Mouse (Mus musculus) lung, embryonic 15.5 days (tissue): ENCODE results near the gene Ablim2. TPM values are rescaled to one million over a fixed set of nuclear protein-coding genes. Genes with fewer than 3 reads are reported as not detected.

Experiments used
- ATAC-seq: fragments of 200-750 bp; cut with Nextera tagmentation; 2 replicates; pipeline ENCODE4 v1.8.0; 2017; ENCODE audit warnings: moderate number of reproducible peaks, borderline replicate concordance; ENCODE audit not compliant: low FRiP score, low TSS enrichment; ENCODE audit errors: extremely low read depth
- H3K27ac ChIP-seq: fragments of 300-500 bp; sonication (generic); 2 replicates; pipeline ENCODE4 v1.5.1; 2015; ENCODE audit warnings: moderate library complexity, mild to moderate bottlenecking, inconsistent platforms
- H3K27me3 ChIP-seq: fragments of 300-500 bp; sonication (generic); 2 replicates; pipeline ENCODE4 v1.6.1; 2015; ENCODE audit warnings: inconsistent platforms
- H3K36me3 ChIP-seq: fragments of 300-500 bp; sonication (generic); 2 replicates; pipeline ENCODE4 v1.6.1; 2015; ENCODE audit warnings: inconsistent platforms
- H3K4me1 ChIP-seq: fragments of 300-500 bp; sonication (generic); 2 replicates; pipeline ENCODE4 v1.6.1; 2015; ENCODE audit warnings: inconsistent platforms
- H3K4me2 ChIP-seq: fragments of 300-500 bp; sonication (generic); 2 replicates; pipeline ENCODE4 v1.6.1; 2015; ENCODE audit warnings: inconsistent platforms, mild to moderate bottlenecking, moderate library complexity
- H3K4me3 ChIP-seq: fragments of 300-500 bp; sonication (generic); 2 replicates; pipeline ENCODE4 v1.5.1; 2015; ENCODE audit warnings: mild to moderate bottlenecking, inconsistent platforms
- H3K9ac ChIP-seq: fragments of 300-500 bp; sonication (generic); 2 replicates; pipeline ENCODE4 v1.6.1; 2015; ENCODE audit warnings: inconsistent platforms
- H3K9me3 ChIP-seq: fragments of 300-500 bp; sonication (generic); 2 replicates; pipeline ENCODE4 v1.6.1; 2016; ENCODE audit warnings: inconsistent platforms
- WGBS: fragments of 180-500 bp; shearing (Covaris S2); methylation state at CpG from one replicate; pipeline ENCODE4 v1.1.7; 2015; 5-methylcytosine and 5-hydroxymethylcytosine counted together
- polyA plus RNA-seq: library from polyadenylated mRNA; unstranded; fragments of >200 nt; fragmentation: Nextera tagmentation; extraction: Ambion mirVana; gene quantifications from 2 replicates; pipeline ENCODE4 v1.2.1, GENCODE M21; 2015

The Ablim2 gene
- polyA plus RNA-seq, 1 experiment from 2014 or later = 0.27 TPM

DNA sequence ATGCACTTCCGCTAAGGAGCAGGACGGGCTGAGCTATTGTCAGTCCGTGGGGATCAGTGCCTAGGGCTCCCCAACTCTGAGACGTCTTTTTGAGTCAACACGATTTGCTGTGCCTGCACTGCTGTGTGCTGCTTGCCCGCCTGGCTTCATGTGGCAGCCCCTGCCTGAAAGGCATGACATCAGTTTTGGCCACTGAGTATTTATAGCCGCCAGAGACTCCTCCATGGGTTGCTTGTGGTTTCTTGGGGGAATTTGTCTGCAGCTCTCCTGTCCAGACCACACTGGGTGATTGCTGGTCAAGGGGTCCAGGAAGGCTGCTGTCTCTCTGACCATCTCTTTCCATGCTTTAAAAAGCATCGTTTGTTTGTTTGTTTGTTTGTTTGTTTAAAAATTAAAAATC lies 147.6 kb downstream of the Ablim2 start:
- 51% methylated on average over 8 of the region's 8 CpGs for WGBS
- peaks cover 81% of the 10 kb centered on the region for H3K4me1 ChIP-seq
- no peaks in the 10 kb centered on the region for H3K27me3 ChIP-seq
- no peak overlapping the region for H3K9ac ChIP-seq
- ATAC-seq = no peak
- H3K4me3 ChIP-seq = no peak overlapping the region
- H3K27ac ChIP-seq = no peak overlapping the region
- no peaks in the 10 kb centered on the region for H3K9me3 ChIP-seq
- no peak overlapping the region for H3K4me2 ChIP-seq
- no peaks in the 10 kb centered on the region for H3K36me3 ChIP-seq

- Histone ChIP-seq H3K36me3 (peaks cover 3% of the 10 kb centered on the region; the same call in 1 of the 2 replicates), H3K27ac (peak overlapping the region; percentile 34; the same call in 1 of the 2 replicates), H3K9me3 (no peaks in the 10 kb centered on the region), H3K4me2 (no peak overlapping the region), H3K9ac (no peak overlapping the region), H3K27me3 (no peaks in the 10 kb centered on the region), H3K4me3 (no peak overlapping the region), H3K4me1 (peaks cover 67% of the 10 kb centered on the region)
- ATAC-seq = no peak; the same call in 1 of the 2 replicates
- 30% methylated on average over 4 of the region's 4 CpGs for WGBS
These were observed 149.4 kb downstream of the Ablim2 start for GRCm38 (mm10) chr5:35907090-35907489.

- 16% methylated on average over 15 of the region's 15 CpGs for WGBS
- ATAC-seq = peak; percentile 86
- Histone ChIP-seq H3K9ac (no peak overlapping the region), H3K4me2 (peak overlapping the region; percentile 28), H3K9me3 (no peaks in the 10 kb centered on the region), H3K27ac (peak overlapping the region; percentile 72), H3K4me1 (peaks cover 67% of the 10 kb centered on the region), H3K27me3 (no peaks in the 10 kb centered on the region), H3K4me3 (no peak overlapping the region), H3K36me3 (peaks cover 3% of the 10 kb centered on the region; the same call in 1 of the 2 replicates)
These were observed 150.2 kb downstream of the Ablim2 start for GRCm38 (mm10) chr5:35907633-35908426.

- 37% methylated on average over 13 of the region's 13 CpGs for WGBS
- ATAC-seq = no peak
- Histone ChIP-seq H3K27me3 (no peaks in the 10 kb centered on the region), H3K4me3 (no peak overlapping the region), H3K27ac (peak overlapping the region; percentile 72), H3K9ac (no peak overlapping the region), H3K36me3 (peaks cover 3% of the 10 kb centered on the region; the same call in 1 of the 2 replicates), H3K4me1 (peaks cover 60% of the 10 kb centered on the region), H3K9me3 (no peaks in the 10 kb centered on the region), H3K4me2 (0 out of 2 replicates have a peak overlapping the region, but pooled peaks have one; percentile 9)
These were observed 151.2 kb downstream of the Ablim2 start for GRCm38 (mm10) chr5:35908626-35909443.

GRCm38 (mm10) chr5:35915629-35916300 lies 158.1 kb downstream of the Ablim2 start:
- peaks cover 56% of the 10 kb centered on the region for H3K4me1 ChIP-seq
- H3K27ac ChIP-seq = no peak overlapping the region

DNA sequence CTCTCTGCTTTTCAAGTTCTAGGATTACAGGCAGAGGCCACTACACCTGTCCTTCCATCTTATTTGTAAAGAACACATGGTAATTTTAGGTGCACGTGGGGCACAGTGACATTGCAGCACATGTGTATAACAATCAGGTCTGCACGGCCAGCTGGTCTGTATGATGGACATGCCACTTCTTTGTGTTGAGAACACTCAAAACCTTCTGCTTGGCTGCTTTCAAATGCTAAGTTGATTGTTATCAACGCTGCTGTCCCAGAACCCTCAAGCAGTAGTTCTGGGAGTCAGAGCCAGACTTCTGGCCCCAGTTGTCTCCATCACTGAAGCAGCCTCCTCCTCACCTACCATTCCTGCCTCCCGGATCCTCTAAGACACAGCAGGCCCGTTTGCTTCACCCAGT lies 159.0 kb downstream of the Ablim2 start:
- Histone ChIP-seq H3K4me3 (no peak overlapping the region), H3K4me2 (no peak overlapping the region), H3K9ac (no peak overlapping the region), H3K27ac (no peak overlapping the region), H3K36me3 (peaks cover 3% of the 10 kb centered on the region; the same call in 1 of the 2 replicates), H3K27me3 (no peaks in the 10 kb centered on the region), H3K4me1 (peaks cover 64% of the 10 kb centered on the region), H3K9me3 (no peaks in the 10 kb centered on the region)
- no peak for ATAC-seq
- 77% methylated on average over 5 of the region's 5 CpGs for WGBS

More at GRCm38 (mm10) chr5:35915629-35916300, 158.1 kb downstream of the Ablim2 start:
- H3K4me3 ChIP-seq = no peak overlapping the region
- H3K36me3 ChIP-seq = peaks cover 3% of the 10 kb centered on the region; the same call in 1 of the 2 replicates
- no peak for ATAC-seq
- H3K27me3 ChIP-seq = no peaks in the 10 kb centered on the region
- no peak overlapping the region for H3K9ac ChIP-seq
- H3K4me2 ChIP-seq = no peak overlapping the region
- no peaks in the 10 kb centered on the region for H3K9me3 ChIP-seq
- WGBS = 81% methylated on average over 12 of the region's 12 CpGs

GRCm38 (mm10) chr5:35918387-35918786 lies 160.7 kb downstream of the Ablim2 start:
- H3K9me3 ChIP-seq = no peaks in the 10 kb centered on the region
- WGBS = 23% methylated on average over 8 of the region's 8 CpGs

GRCm38 (mm10) chr5:35920076-35920475 lies 162.4 kb downstream of the Ablim2 start:
- Histone ChIP-seq H3K27me3 (no peaks in the 10 kb centered on the region), H3K4me1 (peaks cover 84% of the 10 kb centered on the region), H3K9me3 (no peaks in the 10 kb centered on the region), H3K9ac (no peak overlapping the region), H3K4me3 (no peak overlapping the region), H3K4me2 (no peak overlapping the region), H3K27ac (no peak overlapping the region), H3K36me3 (no peaks in the 10 kb centered on the region)
- ATAC-seq = no peak
- WGBS = 62% methylated on average over 4 of the region's 4 CpGs

More at GRCm38 (mm10) chr5:35918387-35918786, 160.7 kb downstream of the Ablim2 start:
- peak overlapping the region; percentile 65 for H3K27ac ChIP-seq
- H3K36me3 ChIP-seq = no peaks in the 10 kb centered on the region
- H3K4me1 ChIP-seq = peaks cover 81% of the 10 kb centered on the region
- ATAC-seq = no peak
- no peak overlapping the region for H3K9ac ChIP-seq
- peak overlapping the region; percentile 20; the same call in 1 of the 2 replicates for H3K4me2 ChIP-seq
- no peaks in the 10 kb centered on the region for H3K27me3 ChIP-seq
- H3K4me3 ChIP-seq = no peak overlapping the region

DNA sequence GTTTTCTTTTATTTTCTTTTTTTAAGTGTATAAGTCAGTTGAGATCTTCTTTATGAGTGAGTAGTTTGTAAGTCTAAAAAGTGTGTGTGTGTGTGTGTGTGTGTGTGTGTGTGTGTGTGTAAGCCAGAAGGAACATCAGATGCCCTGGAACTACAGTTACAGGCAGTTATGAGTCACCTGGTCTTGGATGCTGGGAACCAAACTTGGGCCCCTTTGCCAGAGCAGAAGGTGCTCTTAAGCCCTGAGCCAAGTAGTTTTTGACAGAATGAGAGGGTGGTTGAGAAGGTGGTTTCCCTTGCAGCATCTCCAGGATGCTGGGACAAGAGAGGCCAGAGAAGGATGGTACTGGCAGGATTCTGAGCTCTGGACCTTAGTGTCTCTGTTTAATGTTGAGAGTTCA lies 162.9 kb downstream of the Ablim2 start:
- no peak for ATAC-seq
- Histone ChIP-seq H3K4me2 (no peak overlapping the region), H3K4me3 (no peak overlapping the region), H3K4me1 (peaks cover 83% of the 10 kb centered on the region), H3K36me3 (no peaks in the 10 kb centered on the region), H3K9me3 (no peaks in the 10 kb centered on the region), H3K27ac (peak overlapping the region; percentile 95), H3K27me3 (no peaks in the 10 kb centered on the region), H3K9ac (no peak overlapping the region)

DNA sequence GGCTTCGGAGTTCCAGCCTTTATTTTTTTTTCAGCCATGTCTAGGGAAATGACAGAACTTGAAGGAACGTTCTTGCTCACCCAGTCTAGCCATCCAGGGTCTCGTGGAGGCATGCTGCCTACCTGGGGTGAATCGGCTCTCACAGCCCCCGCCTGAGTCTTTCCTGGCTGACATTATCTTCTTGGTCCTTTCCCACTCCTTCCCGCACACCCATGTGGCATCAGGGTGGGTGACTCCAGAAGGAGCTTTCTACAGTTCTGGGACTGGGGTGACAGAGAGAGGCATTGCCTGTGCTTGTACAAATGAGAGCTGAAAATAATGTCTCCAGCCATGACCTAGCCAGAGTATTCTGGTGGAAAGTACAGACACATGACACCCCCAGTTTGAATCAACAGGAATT lies 163.5 kb downstream of the Ablim2 start:
- no peaks in the 10 kb centered on the region for H3K9me3 ChIP-seq
- peak overlapping the region; percentile 53 for H3K4me2 ChIP-seq
- H3K9ac ChIP-seq = 0 out of 2 replicates have a peak overlapping the region, but pooled peaks have one; percentile 3
- ATAC-seq = no peak
- H3K27ac ChIP-seq = peak overlapping the region; percentile 95
- 24% methylated on average over 6 of the region's 6 CpGs for whole genome bisulfite sequencing
- peaks cover 83% of the 10 kb centered on the region for H3K4me1 ChIP-seq
- no peak overlapping the region for H3K4me3 ChIP-seq
- no peaks in the 10 kb centered on the region for H3K36me3 ChIP-seq
- H3K27me3 ChIP-seq = no peaks in the 10 kb centered on the region

- Histone ChIP-seq H3K27ac (peak overlapping the region; percentile 95), H3K36me3 (no peaks in the 10 kb centered on the region), H3K4me3 (peak overlapping the region; percentile 10; the same call in 1 of the 2 replicates), H3K9me3 (no peaks in the 10 kb centered on the region), H3K4me1 (peaks cover 85% of the 10 kb centered on the region), H3K27me3 (no peaks in the 10 kb centered on the region), H3K9ac (peak overlapping the region; percentile 11; the same call in 1 of the 2 replicates), H3K4me2 (peak overlapping the region; percentile 53)
- WGBS = 14% methylated on average over 10 of the region's 10 CpGs
- ATAC-seq = peak; percentile 91
These were observed 164.0 kb downstream of the Ablim2 start for GRCm38 (mm10) chr5:35921595-35922254.
